Comparison of ENCODE assay signal across 8 mouse cellular contexts in genomic region chr3:125937536-125938091, GRCm38 (mm10). TPM values are rescaled to one million over a fixed set of nuclear protein-coding genes. Genes with fewer than 3 reads are reported as not detected.
DNase-seq lines count a peak whose midpoint lies in the region; ATAC-seq and TF ChIP-seq lines count a peak whose summit lies in the region.

No protein-coding gene starts in this region.

- peak; percentile 14; the same call in 1 of the 2 replicates for ATAC-seq in lung, postnatal 0 days
- peak; percentile 53 for ATAC-seq in embryonic facial prominence, embryonic 14.5 days (ENCODE audit: low read depth)
- ATAC-seq in hindbrain, embryonic 16.5 days, result peak; percentile 68
- peak; percentile 27 for ATAC-seq in liver, postnatal 0 days

- H3K9me3 ChIP-seq in lung, postnatal 0 days (ENCODE audit: low read length), result no peaks in the 10 kb centered on the region
- no peaks in the 10 kb centered on the region for H3K9me3 ChIP-seq in embryonic facial prominence, embryonic 14.5 days (ENCODE audit: control insufficient read depth, low read length)
- no peaks in the 10 kb centered on the region for H3K9me3 ChIP-seq in hindbrain, embryonic 16.5 days (ENCODE audit: control insufficient read depth, low read length)
- no peaks in the 10 kb centered on the region for H3K9me3 ChIP-seq in liver, postnatal 0 days (ENCODE audit: low read length)

- TF ChIP-seq POLR2A in testis, adult 2 months (IDR thresholded peaks at IDR 0.05; ENCODE audit: control insufficient read depth, low read depth, low read length), result no peak

- H3K4me1 ChIP-seq in lung, postnatal 0 days (ENCODE audit: insufficient read depth, low read depth, low read length), result 0 out of 2 replicates have a peak, but pooled peaks cover 5% of the 10 kb centered on the region
- no peaks in the 10 kb centered on the region; the same call in 1 of the 2 replicates for H3K4me1 ChIP-seq in embryonic facial prominence, embryonic 14.5 days (ENCODE audit: control insufficient read depth, insufficient read depth, low read length)
- H3K4me1 ChIP-seq in hindbrain, embryonic 16.5 days (ENCODE audit: control insufficient read depth, insufficient read depth, low read depth, low read length), result peaks cover 5% of the 10 kb centered on the region
- peaks cover 7% of the 10 kb centered on the region for H3K4me1 ChIP-seq in liver, postnatal 0 days (ENCODE audit: insufficient read depth)
- peaks cover 5% of the 10 kb centered on the region for H3K4me1 ChIP-seq in testis, adult 2 months (ENCODE audit: control insufficient read depth, insufficient read depth, low read length)

- 2% methylated on average over 43 of the region's 43 CpGs for WGBS in lung, postnatal 0 days
- WGBS in embryonic facial prominence, embryonic 14.5 days, result 2% methylated on average over 17 of the region's 43 CpGs
- 1% methylated on average over 41 of the region's 43 CpGs for WGBS in hindbrain, embryonic 16.5 days
- WGBS in liver, postnatal 0 days (ENCODE audit: insufficient replicate concordance), result 4% methylated on average over 37 of the region's 43 CpGs

- H3K36me3 ChIP-seq in lung, postnatal 0 days (ENCODE audit: insufficient read depth, low read length), result no peaks in the 10 kb centered on the region
- no peaks in the 10 kb centered on the region for H3K36me3 ChIP-seq in embryonic facial prominence, embryonic 14.5 days (ENCODE audit: control insufficient read depth, insufficient read depth, low read length)
- H3K36me3 ChIP-seq in hindbrain, embryonic 16.5 days (ENCODE audit: control insufficient read depth, insufficient read depth, low read length), result no peaks in the 10 kb centered on the region
- H3K36me3 ChIP-seq in liver, postnatal 0 days (replicated peaks; ENCODE audit: insufficient read depth, low read length), result no peaks in the 10 kb centered on the region
- H3K36me3 ChIP-seq in testis, adult 2 months (ENCODE audit: control insufficient read depth, insufficient read depth, low read length), result no peaks in the 10 kb centered on the region

- no peak for TF ChIP-seq CTCF in lung, postnatal 0 days (IDR thresholded peaks at IDR 0.05)
- no peak for TF ChIP-seq CTCF in liver, postnatal 0 days (IDR thresholded peaks at IDR 0.05; ENCODE audit: low read depth)
- no peak for TF ChIP-seq CTCF in testis, adult 2 months (IDR thresholded peaks at IDR 0.05; ENCODE audit: control insufficient read depth, insufficient read depth, insufficient replicate concordance, low read depth, low read length)

- peaks cover 21% of the 10 kb centered on the region for H3K27me3 ChIP-seq in lung, postnatal 0 days (replicated peaks; ENCODE audit: insufficient read depth, low read length)
- H3K27me3 ChIP-seq in embryonic facial prominence, embryonic 14.5 days (replicated peaks; ENCODE audit: control insufficient read depth, insufficient read depth, low read length), result peaks cover 47% of the 10 kb centered on the region
- 0 out of 2 replicates have a peak, but pooled peaks cover 2% of the 10 kb centered on the region for H3K27me3 ChIP-seq in hindbrain, embryonic 16.5 days (replicated peaks; ENCODE audit: control insufficient read depth, insufficient read depth, low read length)
- H3K27me3 ChIP-seq in liver, postnatal 0 days (ENCODE audit: insufficient read depth, low read length), result peaks cover 27% of the 10 kb centered on the region
- H3K27me3 ChIP-seq in testis, adult 2 months (ENCODE audit: control insufficient read depth, insufficient read depth, low read length), result no peaks in the 10 kb centered on the region

- no peak for TF ChIP-seq EP300 in lung, postnatal 0 days (IDR thresholded peaks at IDR 0.05)
- no peak for TF ChIP-seq EP300 in liver, postnatal 0 days (IDR thresholded peaks at IDR 0.05; ENCODE audit: low read depth)

- no peak overlapping the region for H3K9ac ChIP-seq in lung, postnatal 0 days (replicated peaks; ENCODE audit: low read depth)
- H3K9ac ChIP-seq in embryonic facial prominence, embryonic 14.5 days (ENCODE audit: low read depth, low read length), result peak overlapping the region; percentile 49; the same call in 1 of the 2 replicates
- H3K9ac ChIP-seq in hindbrain, embryonic 16.5 days (ENCODE audit: low read depth, low read length), result peak overlapping the region; percentile 73
- no peak overlapping the region; the same call in 1 of the 2 replicates for H3K9ac ChIP-seq in liver, postnatal 0 days (replicated peaks)

- H3K4me3 ChIP-seq in lung, postnatal 0 days (ENCODE audit: low read depth, low read length), result peak overlapping the region; percentile 43
- H3K4me3 ChIP-seq in embryonic facial prominence, embryonic 14.5 days (ENCODE audit: low read depth, low read length), result peak overlapping the region; percentile 51
- H3K4me3 ChIP-seq in hindbrain, embryonic 16.5 days (ENCODE audit: low read length), result peak overlapping the region; percentile 82
- peak overlapping the region; percentile 49 for H3K4me3 ChIP-seq in liver, postnatal 0 days (ENCODE audit: low read depth, low read length)
- H3K4me3 ChIP-seq in testis, adult 2 months (ENCODE audit: control insufficient read depth, low read depth, low read length), result peak overlapping the region; percentile 55

- H3K4me2 ChIP-seq in lung, postnatal 0 days (replicated peaks; ENCODE audit: low read depth, low read length), result peak overlapping the region; percentile 68
- H3K4me2 ChIP-seq in embryonic facial prominence, embryonic 14.5 days (ENCODE audit: low read depth, low read length), result peak overlapping the region; percentile 88
- H3K4me2 ChIP-seq in hindbrain, embryonic 16.5 days (ENCODE audit: low read length), result peak overlapping the region; percentile 96
- peak overlapping the region; percentile 69 for H3K4me2 ChIP-seq in liver, postnatal 0 days (ENCODE audit: low read depth, low read length)

- no peak for DNase-seq in lung, postnatal 0 days (ENCODE audit: low spot score)
- no peak for DNase-seq in lung, postnatal 36 days
- no peak for DNase-seq in embryonic facial prominence, embryonic 14.5 days (ENCODE audit: low spot score)
- no peak for DNase-seq in liver, postnatal 0 days
- DNase-seq in ovary, postnatal 14 days (ENCODE audit: low spot score), result no peak
- DNase-seq in urinary bladder, adult 2 months (ENCODE audit: low spot score), result no peak

- no peak overlapping the region for H3K27ac ChIP-seq in lung, postnatal 0 days (ENCODE audit: low read length)
- no peak overlapping the region for H3K27ac ChIP-seq in embryonic facial prominence, embryonic 14.5 days (replicated peaks; ENCODE audit: low read depth, low read length)
- H3K27ac ChIP-seq in hindbrain, embryonic 16.5 days (ENCODE audit: low read depth, low read length), result no peak overlapping the region
- no peak overlapping the region for H3K27ac ChIP-seq in liver, postnatal 0 days (ENCODE audit: low read depth)
- peak overlapping the region; percentile 37; the same call in 1 of the 2 replicates for H3K27ac ChIP-seq in testis, adult 2 months (ENCODE audit: control insufficient read depth, insufficient read depth, low read depth, low read length)

RNA-seq across cellular contexts. Expression of gene Ugt8a, which starts 0.8 kb away (rescaled TPM):
- 1.0 and 1.6 TPM in 2 replicates for polyA plus RNA-seq in lung, postnatal 0 days (2015; fragmentation: Nextera tagmentation; extraction: Ambion mirVana)
- 1.7 and 1.8 TPM in 2 replicates for polyA plus RNA-seq in embryonic facial prominence, embryonic 14.5 days (2014; fragmentation: Nextera tagmentation; extraction: Ambion mirVana)
- 3.3 and 4.0 TPM in 2 replicates for polyA plus RNA-seq in hindbrain, embryonic 16.5 days (2015; fragmentation: Nextera tagmentation; extraction: Ambion mirVana)
- 0.31 and 0.39 TPM in 2 replicates for polyA plus RNA-seq in liver, postnatal 0 days (2015; fragmentation: Nextera tagmentation; extraction: Ambion mirVana)
- 1.4 and 2.2 TPM in 2 replicates for polyA plus RNA-seq in testis, adult 2 months (2012; rRNA removed)
- 0.13 and 0.19 TPM in 2 replicates for polyA plus RNA-seq in urinary bladder, adult 2 months (2012; rRNA removed)

Comparison
In these comparisons a context has a peak if more than half of its experiments do, and no peak if none do; other contexts are left out.
1. ATAC-seq: peak in every context shown above with its lines; median percentile 68 in hindbrain, embryonic 16.5 days; 53 in embryonic facial prominence, embryonic 14.5 days; 27 in liver, postnatal 0 days; 14 in lung, postnatal 0 days.
2. H3K9ac ChIP-seq: peak in embryonic facial prominence, embryonic 14.5 days (single experiment) and hindbrain, embryonic 16.5 days (single experiment); none in lung, postnatal 0 days (single experiment) and liver, postnatal 0 days (single experiment).
3. Peak in every context shown above with its lines, with median percentiles within 50 percentile points of each other: H3K4me2 ChIP-seq and H3K4me3 ChIP-seq.